Mouse (Mus musculus) heart, embryonic 16.5 days (tissue): ENCODE data around the gene Fate1. TPM values are rescaled to one million over a fixed set of nuclear protein-coding genes. Genes with fewer than 3 reads are reported as not detected.

Experiments
- ATAC-seq: fragments of 200-750 bp; cut with Nextera tagmentation; replicated peaks from 2 replicates; pipeline ENCODE4 v1.8.0; 2017; ENCODE audit warnings: moderate number of reproducible peaks; ENCODE audit not compliant: insufficient read depth, low FRiP score; ENCODE audit errors: extremely low read depth
- H3K27ac ChIP-seq: fragments of 300-500 bp; sonication (generic); 2 replicates; pipeline ENCODE4 v1.5.1; 2014; ENCODE audit warnings: mild to moderate bottlenecking, low read length, control low read depth, moderate library complexity
- H3K27me3 ChIP-seq: fragments of 300-500 bp; sonication (generic); 2 replicates; pipeline ENCODE4 v1.6.1; 2014; ENCODE audit warnings: low read length, mixed read lengths; ENCODE audit not compliant: control insufficient read depth, insufficient read depth
- H3K36me3 ChIP-seq: fragments of 300-500 bp; sonication (generic); 2 replicates; pipeline ENCODE4 v1.6.1; 2014; ENCODE audit not compliant: control insufficient read depth, insufficient read depth
- H3K4me1 ChIP-seq: fragments of 300-500 bp; sonication (generic); 2 replicates; pipeline ENCODE4 v1.6.1; 2014; ENCODE audit warnings: low read length, mixed read lengths; ENCODE audit not compliant: control insufficient read depth, insufficient read depth
- H3K4me2 ChIP-seq: fragments of 300-500 bp; sonication (generic); 2 replicates; pipeline ENCODE4 v1.6.1; 2014; ENCODE audit warnings: low read depth, mild to moderate bottlenecking, control low read depth, low read length
- H3K4me3 ChIP-seq: fragments of 300-500 bp; sonication (generic); 2 replicates; pipeline ENCODE4 v1.5.1; 2014; ENCODE audit warnings: mild to moderate bottlenecking, control low read depth, low read length
- H3K9ac ChIP-seq: fragments of 300-500 bp; sonication (generic); 2 replicates; pipeline ENCODE4 v1.6.1; 2014; ENCODE audit warnings: low read length, control low read depth
- H3K9me3 ChIP-seq: fragments of 300-500 bp; sonication (generic); replicated peaks from 2 replicates; pipeline ENCODE4 v1.6.1; 2016; ENCODE audit warnings: low read length; ENCODE audit not compliant: control insufficient read depth
- WGBS: fragments of 180-500 bp; shearing (Covaris S2); extraction: QIAGEN DNeasy Blood & Tissue Kit; methylation state at CpG from one replicate; pipeline ENCODE4 v1.1.7; 2014; 5-methylcytosine and 5-hydroxymethylcytosine counted together
- polyA plus RNA-seq: library from polyadenylated mRNA; unstranded; fragments of >200 nt; fragmentation: Nextera tagmentation; extraction: Ambion mirVana; gene quantifications from 2 replicates; pipeline ENCODE4 v1.2.1, GENCODE M21; 2015

The Fate1 gene
- polyA plus RNA-seq, 1 experiment from 2014 or later = not detected

DNA sequence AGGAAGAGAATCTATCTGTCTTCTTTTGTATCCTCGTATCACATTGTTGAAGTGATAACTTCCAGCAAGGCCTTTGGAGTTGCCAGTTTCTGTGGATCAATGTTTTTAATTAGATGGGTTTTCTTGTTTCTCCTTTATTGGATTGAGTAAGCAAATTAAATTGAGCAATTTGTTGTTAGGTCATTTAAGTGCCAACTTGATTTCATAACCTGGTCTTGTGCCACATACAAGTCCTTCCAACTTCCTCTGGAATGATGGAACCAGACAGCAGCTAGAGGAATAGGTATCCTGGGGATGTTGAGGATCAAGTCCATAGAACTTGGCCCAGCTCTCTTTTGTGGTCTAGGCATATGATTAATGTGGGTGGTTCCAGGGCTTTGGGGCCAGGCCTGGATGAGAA is 49.5 kb downstream of the Fate1 start:
- Histone ChIP-seq H3K27ac (no peak overlapping the region), H3K4me1 (no peaks in the 10 kb centered on the region), H3K27me3 (no peaks in the 10 kb centered on the region), H3K9ac (no peak overlapping the region), H3K36me3 (no peaks in the 10 kb centered on the region), H3K9me3 (no peaks in the 10 kb centered on the region), H3K4me3 (no peak overlapping the region), H3K4me2 (no peak overlapping the region)
- 70% methylated on average over 1 of the region's 1 CpGs for WGBS
- no peak for ATAC-seq

DNA sequence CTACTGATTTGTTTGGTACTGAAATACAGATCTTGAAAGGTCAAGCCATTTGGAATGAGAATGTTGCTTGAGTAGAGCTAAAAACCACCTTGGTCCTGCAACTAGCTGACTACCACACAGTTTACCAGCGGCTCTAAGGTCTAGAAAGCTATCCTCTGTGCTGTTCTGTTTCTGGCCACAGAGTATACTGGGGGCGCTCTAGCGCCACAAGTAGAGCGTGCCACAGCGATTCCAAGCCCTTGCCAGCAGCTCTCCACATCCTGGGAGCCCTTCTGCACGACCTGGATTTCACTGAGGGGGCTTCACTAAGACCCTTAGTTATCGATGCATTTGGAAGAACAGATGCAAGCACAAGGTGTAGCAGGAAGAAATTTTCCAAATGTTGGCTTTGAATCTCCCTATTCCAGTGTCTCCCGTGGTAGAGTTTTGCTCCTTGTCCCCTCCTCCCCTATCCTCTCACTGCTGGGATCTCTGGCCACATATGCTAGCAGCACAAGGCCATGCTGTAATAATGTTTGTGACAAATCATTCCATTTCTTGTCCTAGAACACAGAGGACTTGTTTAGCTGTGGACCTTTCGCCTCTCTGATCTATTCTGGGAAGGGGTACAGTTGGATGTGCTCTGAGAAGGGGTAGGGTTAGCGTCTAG is 50.1 kb downstream of the Fate1 start:
- Histone ChIP-seq H3K27ac (no peak overlapping the region), H3K4me2 (no peak overlapping the region), H3K4me1 (no peaks in the 10 kb centered on the region), H3K9me3 (no peaks in the 10 kb centered on the region), H3K4me3 (no peak overlapping the region), H3K9ac (no peak overlapping the region), H3K27me3 (no peaks in the 10 kb centered on the region), H3K36me3 (no peaks in the 10 kb centered on the region)
- WGBS = 36% methylated on average over 10 of the region's 10 CpGs
- no peak for ATAC-seq

DNA sequence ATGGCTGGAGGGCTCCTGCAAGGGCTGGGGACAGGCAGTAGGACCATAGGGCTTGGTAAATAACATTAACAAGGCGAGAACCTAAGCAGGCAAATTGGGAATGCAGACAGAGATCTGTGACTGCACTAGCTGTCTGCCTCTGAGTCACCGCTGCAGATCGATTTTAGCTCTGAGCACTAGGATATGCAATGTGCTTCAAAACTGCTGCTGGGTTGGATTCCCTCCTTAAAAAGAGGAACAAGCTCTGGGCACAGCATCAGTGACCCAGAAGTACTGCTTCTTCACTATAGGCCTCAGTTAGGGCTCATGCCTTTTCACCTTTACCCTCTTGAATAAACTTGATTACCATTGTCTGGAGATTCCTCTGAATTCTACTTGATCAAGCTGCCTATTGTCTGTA is 50.8 kb downstream of the Fate1 start:
- 73% methylated on average over 3 of the region's 3 CpGs for whole genome bisulfite sequencing
- Histone ChIP-seq H3K9me3 (no peaks in the 10 kb centered on the region), H3K27ac (no peak overlapping the region), H3K9ac (no peak overlapping the region), H3K4me2 (no peak overlapping the region), H3K27me3 (no peaks in the 10 kb centered on the region), H3K4me3 (no peak overlapping the region), H3K4me1 (no peaks in the 10 kb centered on the region), H3K36me3 (no peaks in the 10 kb centered on the region)
- no peak for ATAC-seq

Other genes with a start within 250 kb of the Fate1 start
- gene Vma21, start 157.1 kb upstream of the Fate1 start, polyA plus RNA-seq = 41.2 and 41.7 TPM in 2 replicates
- 0.08 and 0.14 TPM in 2 replicates for gene Gm1141, start 52.0 kb upstream of the Fate1 start, polyA plus RNA-seq
- gene Prrg3, start 10.4 kb upstream of the Fate1 start, polyA plus RNA-seq = 10.0 and 14.8 TPM in 2 replicates
- gene Cnga2, start 18.9 kb downstream of the Fate1 start, polyA plus RNA-seq = 0.12 and 0.21 TPM in 2 replicates
- gene Magea4, start 249.0 kb downstream of the Fate1 start, polyA plus RNA-seq = not detected in 2 replicates